Mouse (Mus musculus) CD4-positive, CD25-positive, alpha-beta regulatory T cell, adult 2 months (primary cell): ENCODE data around the gene Tchh.
"Not testable (repeated sequence)": the region's sequence is repeated elsewhere in the genome, so short reads cannot be mapped to it uniquely, and the experiment has no call there.

Experiments used
- DNase-seq: peaks from one replicate; pipeline ENCODE4 v3.0.0-alpha.2; 2012; ENCODE audit warnings: low read depth, low spot score

Gene Tchh

DNA sequence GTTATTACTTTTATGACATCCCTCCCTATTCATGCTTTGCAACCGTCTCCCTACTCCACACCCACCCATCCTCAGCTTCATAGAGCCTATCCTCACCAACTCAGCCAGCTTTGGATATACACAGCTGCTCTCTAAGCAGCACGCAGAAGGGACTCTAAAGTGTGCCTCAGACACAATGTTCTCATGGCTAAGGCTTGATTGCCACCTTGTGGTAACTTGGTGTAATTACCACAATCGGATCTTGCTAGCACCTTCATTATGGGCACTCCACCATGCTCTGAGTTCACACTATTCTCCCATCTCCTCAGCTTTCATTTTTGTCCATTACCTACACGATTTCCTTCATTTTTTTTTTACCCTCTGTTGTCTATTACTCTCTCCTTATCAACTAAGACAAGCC, 51.9 kb downstream of the Tchh start:
- DNase-seq: peak; percentile 83

DNA sequence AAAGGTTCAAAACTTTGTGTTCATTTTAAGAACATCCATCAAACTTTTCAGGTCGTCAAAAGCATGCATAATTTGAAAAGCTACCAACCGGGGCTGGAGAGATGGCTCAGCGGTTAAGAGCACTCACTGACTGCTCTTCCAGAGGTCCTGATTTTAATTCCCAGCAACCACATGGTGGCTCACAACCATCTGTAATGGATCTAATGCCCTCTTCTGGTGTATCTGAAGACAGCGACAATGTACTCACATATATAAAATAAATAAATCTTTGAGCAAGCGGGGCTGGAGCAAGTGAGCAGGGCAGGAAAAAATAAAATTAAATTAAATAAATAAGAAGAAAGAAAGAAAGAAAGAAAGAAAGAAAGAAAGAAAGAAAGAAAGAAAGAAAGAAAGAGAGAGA, 52.6 kb downstream of the Tchh start:
- DNase-seq: not testable (repeated sequence)

DNA sequence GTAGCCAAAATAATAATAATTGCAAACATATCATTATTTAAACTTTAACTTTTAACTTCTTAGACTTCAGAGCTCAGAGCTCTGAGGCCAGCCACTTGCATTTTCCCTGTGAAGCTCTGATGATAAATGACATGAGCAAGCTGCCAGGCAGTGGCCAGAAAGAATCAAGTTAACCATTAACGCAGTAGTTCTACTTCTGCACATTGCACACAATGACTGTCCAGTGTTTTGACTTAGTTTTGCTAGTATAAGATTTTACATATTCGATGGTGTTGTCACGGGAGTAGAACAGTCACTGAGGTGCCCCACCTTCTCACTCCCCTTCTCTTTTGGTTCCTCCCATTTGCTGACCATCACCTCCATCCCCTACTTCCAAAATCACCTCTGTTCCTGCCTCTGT, 55.0 kb downstream of the Tchh start:
- DNase-seq: no peak
